Mouse (Mus musculus) stomach, postnatal 0 days (tissue): Measurements from ENCODE around the gene Cdca7l.

Experiments
- CTCF ChIP-seq: IDR thresholded peaks from 2 replicates; pipeline ENCODE4 v1.5.1; 2016; ENCODE audit warnings: antibody characterized with exemption, low read depth, mild to moderate bottlenecking, moderate library complexity
- EP300 ChIP-seq: optimal IDR thresholded peaks from 2 replicates; pipeline ENCODE3; 2016; ENCODE audit warnings: antibody characterized with exemption

DNA sequence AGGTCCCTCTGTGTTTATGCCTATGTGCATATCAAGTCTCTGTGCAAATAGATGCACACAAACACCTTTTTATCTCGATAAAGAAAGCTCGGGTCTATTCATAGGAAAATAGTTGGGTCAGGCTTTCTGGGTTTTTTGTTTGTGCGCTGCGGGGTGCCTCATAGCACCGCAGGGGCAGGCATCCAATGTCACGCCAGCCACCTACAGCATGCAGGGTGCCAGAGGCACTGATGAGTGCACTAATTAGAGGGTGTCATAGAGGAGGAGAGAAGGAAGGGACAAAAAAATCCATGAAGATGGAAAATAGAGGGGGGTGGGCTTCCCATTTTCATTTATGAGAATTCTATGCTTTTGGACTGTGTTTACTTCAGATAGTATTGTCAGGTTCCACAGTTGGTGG is 17.5 kb upstream of the Cdca7l start:
- TF ChIP-seq CTCF (no peak), EP300 (no peak)
